Mouse (Mus musculus): Measurements from ENCODE around the gene Sgsm1.

GRCm38 (mm10) chr5:113217076-113217475 is 93.5 kb downstream of the Sgsm1 start:
- no peak for TF ChIP-seq CTCF (IDR thresholded peaks at IDR 0.05; ENCODE audit: low read depth, low read length)
- no peak for TF ChIP-seq TAL1 (conservative IDR thresholded peaks at IDR 0.05; ENCODE audit: low read depth, low read length)
- TF ChIP-seq GATA1 (IDR thresholded peaks at IDR 0.05; ENCODE audit: borderline replicate concordance, low read length), result no peak
- no peak for TF ChIP-seq POLR2AphosphoS5 (IDR thresholded peaks at IDR 0.05; ENCODE audit: insufficient replicate concordance, low read depth, low read length)
- no peak for TF ChIP-seq GATA2 (IDR thresholded peaks at IDR 0.05; ENCODE audit: borderline replicate concordance, low read depth, low read length)

Data from G1E (cell line).